Mouse (Mus musculus) hindbrain, embryonic 14.5 days (tissue): Measurements from ENCODE around the gene Cdh13. TPM values are rescaled to one million over a fixed set of nuclear protein-coding genes. Genes with fewer than 3 reads are reported as not detected.
A peak's percentile ranks its signal among the peaks of the same experiment; 100 is the strongest.

ENCODE experiments used
- ATAC-seq: fragments of 200-750 bp; cut with Nextera tagmentation; 2 replicates; pipeline ENCODE4 v1.8.0; 2017; ENCODE audit warnings: moderate number of reproducible peaks, mild to moderate bottlenecking, moderate TSS enrichment, moderate library complexity; ENCODE audit not compliant: low FRiP score
- DNase-seq: peaks from one replicate; pipeline ENCODE4 v3.0.0-alpha.2; 2015; ENCODE audit warnings: low spot score
- H3K27ac ChIP-seq: fragments of 300-500 bp; sonication (generic); 2 replicates; pipeline ENCODE4 v1.5.1; 2014; ENCODE audit warnings: mild to moderate bottlenecking, moderate library complexity
- H3K27me3 ChIP-seq: fragments of 300-500 bp; sonication (generic); 2 replicates; pipeline ENCODE4 v1.6.1; 2014; ENCODE audit warnings: mild to moderate bottlenecking, low read length, mixed read lengths; ENCODE audit not compliant: control insufficient read depth, insufficient read depth
- H3K36me3 ChIP-seq: fragments of 300-500 bp; sonication (generic); replicated peaks from 2 replicates; pipeline ENCODE4 v1.6.1; 2014; ENCODE audit not compliant: control insufficient read depth, insufficient read depth
- H3K4me1 ChIP-seq: fragments of 300-500 bp; sonication (generic); replicated peaks from 2 replicates; pipeline ENCODE4 v1.6.1; 2014; ENCODE audit warnings: antibody characterized with exemption, low read length, mixed read lengths; ENCODE audit not compliant: control insufficient read depth, insufficient read depth
- H3K4me2 ChIP-seq: fragments of 300-500 bp; sonication (generic); replicated peaks from 2 replicates; pipeline ENCODE4 v1.6.1; 2014; ENCODE audit warnings: mild to moderate bottlenecking, moderate library complexity
- H3K4me3 ChIP-seq: fragments of 300-500 bp; sonication (generic); replicated peaks from 2 replicates; pipeline ENCODE4 v1.5.1; 2014; ENCODE audit warnings: mild to moderate bottlenecking, low read length
- H3K9ac ChIP-seq: fragments of 300-500 bp; sonication (generic); 2 replicates; pipeline ENCODE4 v1.6.1; 2014
- H3K9me3 ChIP-seq: fragments of 300-500 bp; sonication (generic); 2 replicates; pipeline ENCODE4 v1.6.1; 2016; ENCODE audit warnings: low read length; ENCODE audit not compliant: control insufficient read depth
- WGBS: fragments of 180-500 bp; shearing (Covaris S2); extraction: QIAGEN DNeasy Blood & Tissue Kit; methylation state at CpG from one replicate; pipeline ENCODE4 v1.1.7; 2014; 5-methylcytosine and 5-hydroxymethylcytosine counted together
- polyA plus RNA-seq: library from polyadenylated mRNA; unstranded; fragments of >200 nt; fragmentation: Nextera tagmentation; extraction: Ambion mirVana; gene quantifications from 2 replicates; pipeline ENCODE4 v1.2.1, GENCODE M21; 2014

The Cdh13 gene
- polyA plus RNA-seq, 1 experiment from 2014 or later = 134 TPM

- no peak overlapping the region for H3K4me2 ChIP-seq
Measured at GRCm38 (mm10) chr8:119098261-119098660, 814.7 kb downstream of the Cdh13 start.

DNA sequence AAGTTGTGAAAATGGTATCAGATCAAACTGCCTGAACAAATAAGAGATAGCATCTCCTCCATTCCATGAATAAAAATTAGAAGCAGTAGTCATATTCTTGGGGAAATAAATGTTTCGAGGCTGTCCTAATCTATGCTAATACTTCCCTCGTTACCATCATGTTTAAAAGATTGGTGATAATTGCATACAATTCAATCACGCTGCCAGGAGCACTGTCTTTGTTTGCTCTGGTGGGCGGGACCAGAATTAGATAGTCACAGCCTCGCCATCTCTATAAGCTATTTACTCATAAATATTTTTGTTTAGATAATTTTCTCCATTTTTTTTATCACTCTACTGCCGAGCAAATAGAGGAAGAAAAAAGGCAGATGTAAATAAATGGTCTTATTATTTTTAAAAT is 819.3 kb downstream of the Cdh13 start:
- no peak for DNase-seq

More at GRCm38 (mm10) chr8:119098261-119098660, 814.7 kb downstream of the Cdh13 start:
- Histone ChIP-seq H3K27me3 (no peaks in the 10 kb centered on the region), H3K36me3 (no peaks in the 10 kb centered on the region), H3K27ac (no peak overlapping the region), H3K9me3 (no peaks in the 10 kb centered on the region), H3K4me3 (no peak overlapping the region), H3K9ac (no peak overlapping the region), H3K4me1 (0 out of 2 replicates have a peak, but pooled peaks cover 11% of the 10 kb centered on the region)
- no peak for ATAC-seq
- no peak for DNase-seq
- 40% methylated on average over 6 of the region's 6 CpGs for WGBS

DNA sequence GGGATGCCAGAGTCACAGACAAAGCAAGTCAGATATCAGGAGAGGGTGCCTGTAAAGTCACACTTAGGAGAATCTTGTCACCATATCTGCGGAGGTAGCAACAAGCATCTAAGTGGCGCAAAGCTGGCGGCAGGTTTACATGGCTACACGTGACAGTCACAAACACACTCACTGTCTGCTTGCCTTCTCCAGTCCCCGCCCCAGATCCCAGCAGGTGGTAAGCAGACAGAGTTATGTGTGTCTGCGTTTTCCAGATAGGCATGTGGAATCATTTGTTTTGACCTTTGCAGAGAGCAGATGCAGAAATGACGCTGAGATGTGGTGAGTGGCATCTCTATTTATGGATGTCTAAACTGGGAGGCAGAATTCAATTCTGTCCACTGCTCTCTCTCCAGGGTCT is 826.1 kb downstream of the Cdh13 start:
- ATAC-seq = no peak
- no peaks in the 10 kb centered on the region for H3K4me1 ChIP-seq
- H3K27me3 ChIP-seq = no peaks in the 10 kb centered on the region
- DNase-seq = no peak
- H3K36me3 ChIP-seq = no peaks in the 10 kb centered on the region
- H3K9me3 ChIP-seq = no peaks in the 10 kb centered on the region
- H3K27ac ChIP-seq = no peak overlapping the region
- H3K9ac ChIP-seq = no peak overlapping the region
- no peak overlapping the region for H3K4me3 ChIP-seq
- no peak overlapping the region for H3K4me2 ChIP-seq
- 76% methylated on average over 7 of the region's 7 CpGs for WGBS

More for the DNA sequence above, 819.3 kb downstream of the Cdh13 start:
- no peaks in the 10 kb centered on the region for H3K36me3 ChIP-seq
- no peak overlapping the region for H3K27ac ChIP-seq
- 61% methylated on average over 6 of the region's 6 CpGs for WGBS
- no peak overlapping the region for H3K9ac ChIP-seq
- H3K27me3 ChIP-seq = no peaks in the 10 kb centered on the region
- no peak for ATAC-seq
- no peaks in the 10 kb centered on the region for H3K9me3 ChIP-seq
- H3K4me2 ChIP-seq = no peak overlapping the region
- no peaks in the 10 kb centered on the region for H3K4me1 ChIP-seq
- no peak overlapping the region for H3K4me3 ChIP-seq

DNA sequence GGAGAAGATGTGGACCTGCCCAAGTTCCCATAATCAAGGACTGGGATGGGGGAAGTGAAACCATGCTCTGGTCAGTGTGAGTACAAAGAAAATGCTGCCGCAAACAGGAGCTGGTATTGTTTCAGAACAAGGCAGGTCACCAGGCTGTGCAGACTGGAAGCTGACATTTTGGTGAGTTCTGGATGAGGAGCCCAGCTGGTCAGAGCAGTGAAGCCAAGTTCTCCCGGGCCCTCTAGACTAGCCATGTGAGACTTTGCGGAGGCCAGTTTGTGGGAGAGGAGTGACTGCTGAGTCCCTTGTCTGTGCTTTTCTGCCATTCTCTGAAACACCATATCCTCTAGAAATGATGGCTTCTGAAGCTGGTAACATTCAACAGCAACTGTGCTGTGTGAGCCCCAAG is 829.3 kb downstream of the Cdh13 start:
- no peak for ATAC-seq
- no peak for DNase-seq
- H3K4me2 ChIP-seq = no peak overlapping the region
- 83% methylated on average over 3 of the region's 3 CpGs for WGBS
- H3K4me1 ChIP-seq = no peaks in the 10 kb centered on the region
- H3K9ac ChIP-seq = no peak overlapping the region
- H3K27ac ChIP-seq = no peak overlapping the region
- no peak overlapping the region for H3K4me3 ChIP-seq
- H3K27me3 ChIP-seq = no peaks in the 10 kb centered on the region
- H3K36me3 ChIP-seq = no peaks in the 10 kb centered on the region
- no peaks in the 10 kb centered on the region for H3K9me3 ChIP-seq

- Histone ChIP-seq H3K9ac (no peak overlapping the region), H3K4me1 (no peaks in the 10 kb centered on the region), H3K4me2 (no peak overlapping the region), H3K9me3 (no peaks in the 10 kb centered on the region), H3K27ac (no peak overlapping the region), H3K36me3 (no peaks in the 10 kb centered on the region), H3K4me3 (no peak overlapping the region), H3K27me3 (no peaks in the 10 kb centered on the region)
- DNase-seq = no peak
- no peak for ATAC-seq
- WGBS = 86% methylated on average over 13 of the region's 13 CpGs
Measured at GRCm38 (mm10) chr8:119121236-119121635, 837.7 kb downstream of the Cdh13 start.

DNA sequence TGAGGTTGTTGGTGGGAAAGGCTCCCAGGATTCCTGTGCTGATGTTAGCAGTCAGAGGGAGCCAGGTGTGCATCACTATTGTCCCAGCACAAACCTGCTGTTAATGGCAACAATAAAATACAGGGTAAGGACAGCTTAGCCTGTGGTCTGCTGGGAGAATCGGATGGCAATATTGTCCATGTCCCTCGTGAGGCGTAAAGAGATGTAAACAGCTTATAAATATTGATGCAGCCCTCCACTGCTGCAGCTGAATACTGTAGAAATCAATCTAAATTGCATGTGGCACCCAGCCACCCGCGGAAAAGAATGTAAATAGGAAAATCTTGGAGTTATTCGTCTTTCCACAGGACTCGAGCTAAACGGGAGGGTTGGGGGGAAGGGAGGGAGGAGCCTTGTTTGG is 844.3 kb downstream of the Cdh13 start:
- no peaks in the 10 kb centered on the region for H3K27me3 ChIP-seq
- WGBS = 26% methylated on average over 8 of the region's 8 CpGs
- H3K36me3 ChIP-seq = no peaks in the 10 kb centered on the region
- no peak overlapping the region for H3K4me3 ChIP-seq
- H3K9me3 ChIP-seq = no peaks in the 10 kb centered on the region
- peak overlapping the region; percentile 64 for H3K27ac ChIP-seq
- ATAC-seq (no peak), DNase-seq (no peak)
- peaks cover 13% of the 10 kb centered on the region for H3K4me1 ChIP-seq
- H3K4me2 ChIP-seq = no peak overlapping the region
- H3K9ac ChIP-seq = no peak overlapping the region

- H3K4me2 ChIP-seq = no peak overlapping the region
- WGBS = 49% methylated on average over 3 of the region's 3 CpGs
Measured at GRCm38 (mm10) chr8:119128266-119128665, 844.7 kb downstream of the Cdh13 start.

DNA sequence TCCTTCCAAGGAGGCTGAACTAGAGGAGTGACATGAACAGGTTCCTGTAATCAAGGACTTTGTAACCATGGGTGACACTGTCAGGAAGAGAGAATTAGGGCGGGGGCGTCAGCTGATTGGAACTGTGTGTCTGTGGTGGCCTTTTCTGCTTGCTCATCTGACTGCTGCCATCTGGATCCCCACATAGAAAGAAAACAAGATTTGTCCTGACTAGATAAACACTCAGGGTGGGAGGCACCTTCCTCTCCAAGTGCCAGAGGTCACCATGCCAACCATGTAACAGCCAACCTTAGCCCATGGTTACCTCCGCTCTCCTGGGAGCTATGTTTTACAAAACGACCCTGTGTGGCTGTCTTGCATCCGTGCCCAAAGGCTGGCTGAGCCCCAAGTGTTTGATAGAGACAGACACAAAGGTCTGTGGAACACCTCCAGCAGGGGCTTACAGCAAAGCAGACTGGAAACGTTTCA is 873.0 kb downstream of the Cdh13 start:
- no peaks in the 10 kb centered on the region for H3K9me3 ChIP-seq
- ATAC-seq (no peak), DNase-seq (no peak)
- no peak overlapping the region for H3K4me2 ChIP-seq
- no peaks in the 10 kb centered on the region for H3K27me3 ChIP-seq
- no peak overlapping the region for H3K4me3 ChIP-seq
- peaks cover 5% of the 10 kb centered on the region; the same call in 1 of the 2 replicates for H3K4me1 ChIP-seq
- H3K36me3 ChIP-seq = no peaks in the 10 kb centered on the region
- H3K27ac ChIP-seq = no peak overlapping the region
- no peak overlapping the region for H3K9ac ChIP-seq
- 47% methylated on average over 6 of the region's 6 CpGs for WGBS

More at GRCm38 (mm10) chr8:119128266-119128665, 844.7 kb downstream of the Cdh13 start:
- H3K27me3 ChIP-seq = no peaks in the 10 kb centered on the region
- no peak overlapping the region for H3K9ac ChIP-seq
- H3K9me3 ChIP-seq = no peaks in the 10 kb centered on the region
- ATAC-seq (no peak), DNase-seq (no peak)
- peak overlapping the region; percentile 64 for H3K27ac ChIP-seq
- no peaks in the 10 kb centered on the region for H3K36me3 ChIP-seq
- H3K4me3 ChIP-seq = no peak overlapping the region
- peaks cover 13% of the 10 kb centered on the region for H3K4me1 ChIP-seq

- DNase-seq = no peak
- WGBS = 72% methylated on average over 5 of the region's 5 CpGs
- peaks cover 5% of the 10 kb centered on the region; the same call in 1 of the 2 replicates for H3K4me1 ChIP-seq
- no peak for ATAC-seq
- H3K4me2 ChIP-seq = no peak overlapping the region
- no peaks in the 10 kb centered on the region for H3K9me3 ChIP-seq
- H3K36me3 ChIP-seq = no peaks in the 10 kb centered on the region
- H3K9ac ChIP-seq = no peak overlapping the region
- H3K4me3 ChIP-seq = no peak overlapping the region
- H3K27ac ChIP-seq = no peak overlapping the region
- H3K27me3 ChIP-seq = no peaks in the 10 kb centered on the region
Measured at GRCm38 (mm10) chr8:119158628-119159027, 875.1 kb downstream of the Cdh13 start.

DNA sequence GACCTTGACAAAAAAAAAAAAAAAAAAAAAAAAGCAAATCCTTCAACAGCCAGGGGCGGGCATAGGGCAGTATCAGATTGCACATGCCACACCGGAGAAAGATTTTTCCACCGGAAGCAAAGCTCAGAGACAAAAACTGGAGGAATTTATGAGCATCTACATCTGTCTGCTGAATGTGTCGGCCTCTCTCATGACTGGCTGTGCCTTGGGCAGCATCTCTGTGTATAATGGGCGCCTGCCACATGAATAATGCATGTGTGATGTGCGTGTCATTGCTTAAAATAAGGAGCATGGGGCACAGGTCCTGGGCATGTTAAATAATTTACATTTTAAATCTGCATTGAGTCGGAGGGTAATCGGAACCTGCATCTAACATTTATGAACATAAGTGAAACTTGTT is 876.3 kb downstream of the Cdh13 start:
- Histone ChIP-seq H3K27ac (no peak overlapping the region), H3K36me3 (no peaks in the 10 kb centered on the region), H3K4me3 (no peak overlapping the region), H3K4me1 (peaks cover 5% of the 10 kb centered on the region; the same call in 1 of the 2 replicates), H3K9me3 (no peaks in the 10 kb centered on the region), H3K9ac (no peak overlapping the region), H3K27me3 (no peaks in the 10 kb centered on the region), H3K4me2 (no peak overlapping the region)
- ATAC-seq = 0 out of 2 replicates have a peak, but pooled peaks have one; percentile 59
- no peak for DNase-seq
- WGBS = 22% methylated on average over 8 of the region's 8 CpGs
